Mouse (Mus musculus) thymus, adult 2 months (tissue): Measurements from ENCODE around the gene Trim27.

Experiments
- CTCF ChIP-seq: fragments of 200-500 bp; IDR thresholded peaks from 2 replicates; pipeline ENCODE4 v1.5.1; 2012; ENCODE audit warnings: mild to moderate bottlenecking, control low read depth, low read length, moderate library complexity, borderline replicate concordance; ENCODE audit not compliant: control insufficient read depth, poor library complexity, insufficient read depth; ENCODE audit errors: extremely low read depth
- POLR2A ChIP-seq: fragments of 200-500 bp; IDR thresholded peaks from 2 replicates; pipeline ENCODE4 v1.6.1; 2012; ENCODE audit warnings: mild to moderate bottlenecking, low read length, control low read depth, moderate library complexity; ENCODE audit not compliant: control insufficient read depth, poor library complexity, insufficient read depth; ENCODE audit errors: extremely low read depth

- TF ChIP-seq CTCF: no peak
- TF ChIP-seq POLR2A: no peak
Measured at GRCm38 (mm10) chr13:21199046-21200028, 20.1 kb downstream of the Trim27 start.
